In the genomic region with DNA sequence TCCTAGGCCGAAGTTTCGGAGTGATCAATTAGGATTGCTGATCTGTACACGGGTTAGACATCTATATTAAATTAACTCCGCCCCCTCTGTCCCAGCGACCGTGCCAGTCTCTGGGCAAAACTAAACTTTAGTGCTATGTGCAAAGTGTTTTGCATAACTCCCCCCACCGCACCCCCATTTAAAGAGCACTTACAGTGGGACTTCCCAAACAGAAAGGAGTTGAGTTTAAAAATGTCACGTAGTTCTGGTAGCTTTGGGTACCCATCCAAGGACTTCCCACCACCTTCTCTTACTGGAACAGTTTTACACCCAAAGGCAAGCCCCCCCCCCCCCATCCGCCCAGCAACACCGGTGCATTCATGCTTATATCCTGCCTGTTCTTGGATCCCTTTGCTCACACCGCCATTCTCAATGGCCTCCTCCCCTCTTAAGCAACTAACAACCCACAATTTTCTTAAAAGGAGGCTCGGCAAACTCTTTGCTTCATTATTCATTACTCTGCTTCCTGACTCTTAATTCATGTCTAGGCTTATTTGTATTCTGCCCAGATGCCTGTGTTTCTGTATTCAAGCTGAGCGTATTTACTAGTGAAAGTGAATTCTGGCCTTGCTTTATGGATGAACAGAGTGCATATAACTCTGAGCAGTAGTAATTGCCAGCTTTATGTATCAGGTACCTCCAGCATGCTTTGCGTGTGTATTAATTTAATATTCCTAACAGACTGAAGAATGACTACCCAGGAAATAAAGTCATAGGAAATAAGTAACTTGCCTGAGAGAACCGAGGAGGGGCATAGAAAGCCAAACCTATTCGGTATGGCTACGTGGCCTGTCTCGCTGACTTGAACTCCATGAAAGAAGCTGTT, we compare ENCODE assay signal across 8 mouse cellular contexts. TPM values are rescaled to one million over a fixed set of nuclear protein-coding genes. Genes with fewer than 3 reads are reported as not detected.
DNase-seq lines count a peak whose midpoint lies in the region; ATAC-seq and TF ChIP-seq lines count a peak whose summit lies in the region.

No protein-coding gene starts in this region.

- peak; percentile 15 for DNase-seq in retina, embryonic 14.5 days (ENCODE audit: low spot score)
- no peak for DNase-seq in retina, postnatal 1 day
- DNase-seq in embryonic facial prominence, embryonic 10.5 days (ENCODE audit: low spot score) = no peak
- no peak for DNase-seq in liver, postnatal 0 days
- DNase-seq in adrenal gland, postnatal 4 days (ENCODE audit: low spot score in 2 of 2) = no peak
- no peak for DNase-seq in right cerebral cortex, postnatal 25 days

- H3K9me3 ChIP-seq in embryonic facial prominence, embryonic 10.5 days = no peaks in the 10 kb centered on the region
- H3K9me3 ChIP-seq in hindbrain, embryonic 15.5 days = no peaks in the 10 kb centered on the region
- H3K9me3 ChIP-seq in liver, postnatal 0 days (ENCODE audit: low read length) = no peaks in the 10 kb centered on the region
- H3K9me3 ChIP-seq in stomach, embryonic 14.5 days (ENCODE audit: control insufficient read depth, low read depth, low read length) = no peaks in the 10 kb centered on the region

- H3K9ac ChIP-seq in hindbrain, embryonic 15.5 days = peak overlapping the region; percentile 98
- peak overlapping the region; percentile 96 for H3K9ac ChIP-seq in liver, postnatal 0 days (replicated peaks)
- H3K9ac ChIP-seq in stomach, embryonic 14.5 days (replicated peaks; ENCODE audit: low read depth, low read length) = peak overlapping the region; percentile 46

- 32% methylated on average over 18 of the region's 18 CpGs for WGBS in embryonic facial prominence, embryonic 10.5 days
- 26% methylated on average over 18 of the region's 18 CpGs for WGBS in hindbrain, embryonic 15.5 days
- 27% methylated on average over 18 of the region's 18 CpGs for WGBS in liver, postnatal 0 days (ENCODE audit: insufficient replicate concordance)
- WGBS in stomach, embryonic 14.5 days = 25% methylated on average over 18 of the region's 18 CpGs

- H3K27me3 ChIP-seq in embryonic facial prominence, embryonic 10.5 days (replicated peaks; ENCODE audit: low read depth, poor library complexity, severe bottlenecking) = no peaks in the 10 kb centered on the region
- H3K27me3 ChIP-seq in hindbrain, embryonic 15.5 days = no peaks in the 10 kb centered on the region
- H3K27me3 ChIP-seq in liver, postnatal 0 days (ENCODE audit: insufficient read depth, low read length) = no peaks in the 10 kb centered on the region
- H3K27me3 ChIP-seq in stomach, embryonic 14.5 days (ENCODE audit: control insufficient read depth, insufficient read depth, low read length) = no peaks in the 10 kb centered on the region

- H3K4me3 ChIP-seq in embryonic facial prominence, embryonic 10.5 days = peak overlapping the region; percentile 94
- H3K4me3 ChIP-seq in hindbrain, embryonic 15.5 days = peak overlapping the region; percentile 86
- H3K4me3 ChIP-seq in liver, postnatal 0 days (ENCODE audit: low read depth, low read length) = peak overlapping the region; percentile 93
- peak overlapping the region; percentile 96 for H3K4me3 ChIP-seq in stomach, embryonic 14.5 days (ENCODE audit: low read depth, low read length)

- peak overlapping the region; percentile 100 for H3K27ac ChIP-seq in embryonic facial prominence, embryonic 10.5 days (replicated peaks)
- H3K27ac ChIP-seq in hindbrain, embryonic 15.5 days (replicated peaks) = peak overlapping the region; percentile 99
- peak overlapping the region; percentile 99 for H3K27ac ChIP-seq in liver, postnatal 0 days (ENCODE audit: low read depth)
- peak overlapping the region; percentile 100 for H3K27ac ChIP-seq in stomach, embryonic 14.5 days (ENCODE audit: low read length)

- no peak for ATAC-seq in hindbrain, embryonic 15.5 days (ENCODE audit: low FRiP score, low read depth)
- ATAC-seq in liver, postnatal 0 days = peak; percentile 68
- ATAC-seq in stomach, embryonic 14.5 days (ENCODE audit: insufficient number of reproducible peaks, insufficient read depth, low FRiP score, low read depth) = no peak; the same call in 1 of the 2 replicates

- 0 out of 2 replicates have a peak, but pooled peaks have one; percentile 7 for TF ChIP-seq EP300 in liver, postnatal 0 days (IDR thresholded peaks at IDR 0.05; ENCODE audit: low read depth)

- peak overlapping the region; percentile 63 for H3K4me2 ChIP-seq in hindbrain, embryonic 15.5 days
- H3K4me2 ChIP-seq in liver, postnatal 0 days (ENCODE audit: low read depth, low read length) = peak overlapping the region; percentile 91
- H3K4me2 ChIP-seq in stomach, embryonic 14.5 days (replicated peaks; ENCODE audit: low read depth, low read length) = peak overlapping the region; percentile 47

- TF ChIP-seq CTCF in liver, postnatal 0 days (IDR thresholded peaks at IDR 0.05; ENCODE audit: low read depth) = no peak

- H3K4me1 ChIP-seq in embryonic facial prominence, embryonic 10.5 days = peaks cover 32% of the 10 kb centered on the region
- H3K4me1 ChIP-seq in hindbrain, embryonic 15.5 days (replicated peaks) = peaks cover 37% of the 10 kb centered on the region
- H3K4me1 ChIP-seq in liver, postnatal 0 days (ENCODE audit: insufficient read depth) = peaks cover 6% of the 10 kb centered on the region
- H3K4me1 ChIP-seq in stomach, embryonic 14.5 days (ENCODE audit: control insufficient read depth, insufficient read depth, low read length) = peaks cover 12% of the 10 kb centered on the region; the same call in 1 of the 2 replicates

- no peaks in the 10 kb centered on the region for H3K36me3 ChIP-seq in embryonic facial prominence, embryonic 10.5 days (replicated peaks)
- H3K36me3 ChIP-seq in hindbrain, embryonic 15.5 days = no peaks in the 10 kb centered on the region
- no peaks in the 10 kb centered on the region for H3K36me3 ChIP-seq in liver, postnatal 0 days (replicated peaks; ENCODE audit: insufficient read depth, low read length)
- H3K36me3 ChIP-seq in stomach, embryonic 14.5 days (ENCODE audit: control insufficient read depth, insufficient read depth, low read length) = no peaks in the 10 kb centered on the region

RNA-seq across cellular contexts. Expression of a gene that starts 38.4 kb away (rescaled TPM):
- polyA plus RNA-seq in embryonic facial prominence, embryonic 10.5 days (2016; fragmentation: Nextera tagmentation; extraction: Ambion mirVana) = 66.4 and 71.0 TPM in 2 replicates
- 58.6 and 65.9 TPM in 2 replicates for polyA plus RNA-seq in hindbrain, embryonic 15.5 days (2015; fragmentation: Nextera tagmentation; extraction: Ambion mirVana)
- polyA plus RNA-seq in liver, postnatal 0 days (2015; fragmentation: Nextera tagmentation; extraction: Ambion mirVana) = 1.4 and 2.4 TPM in 2 replicates
- polyA plus RNA-seq in stomach, embryonic 14.5 days (2014; fragmentation: Nextera tagmentation; extraction: Ambion mirVana) = 73.1 and 80.5 TPM in 2 replicates
- total RNA-seq in adrenal gland, postnatal 4 days (2021) = 10 to 100 TPM; 23.2 to 27.4 TPM

Comparison
In these comparisons a context has a peak if more than half of its experiments do, and no peak if none do; other contexts are left out.
1. H3K9ac ChIP-seq: peak in every context shown above with its lines; median percentile 98 in hindbrain, embryonic 15.5 days; 96 in liver, postnatal 0 days; 46 in stomach, embryonic 14.5 days.
2. RNA of a gene that starts 38.4 kb away (polyA plus RNA-seq): 73.1 to 80.5 TPM in stomach, embryonic 14.5 days, 66.4 to 71.0 TPM in embryonic facial prominence, embryonic 10.5 days and 58.6 to 65.9 TPM in hindbrain, embryonic 15.5 days; 1.4 to 2.4 TPM in liver, postnatal 0 days; every median in the first group is over 10 times any median in the second.
3. Peak in every context shown above with its lines, with median percentiles within 50 percentile points of each other: H3K27ac ChIP-seq, H3K4me3 ChIP-seq and H3K4me2 ChIP-seq.